Mouse (Mus musculus) cerebellum, adult 11 months (tissue): Measurements from ENCODE around the gene Arih2.
"Not testable (repeated sequence)": the region's sequence is repeated elsewhere in the genome, so short reads cannot be mapped to it uniquely, and the experiment has no call there.

Source experiments
- DNase-seq: peaks from one replicate; pipeline ENCODE4 v3.0.0; 2022

Gene Arih2

DNA sequence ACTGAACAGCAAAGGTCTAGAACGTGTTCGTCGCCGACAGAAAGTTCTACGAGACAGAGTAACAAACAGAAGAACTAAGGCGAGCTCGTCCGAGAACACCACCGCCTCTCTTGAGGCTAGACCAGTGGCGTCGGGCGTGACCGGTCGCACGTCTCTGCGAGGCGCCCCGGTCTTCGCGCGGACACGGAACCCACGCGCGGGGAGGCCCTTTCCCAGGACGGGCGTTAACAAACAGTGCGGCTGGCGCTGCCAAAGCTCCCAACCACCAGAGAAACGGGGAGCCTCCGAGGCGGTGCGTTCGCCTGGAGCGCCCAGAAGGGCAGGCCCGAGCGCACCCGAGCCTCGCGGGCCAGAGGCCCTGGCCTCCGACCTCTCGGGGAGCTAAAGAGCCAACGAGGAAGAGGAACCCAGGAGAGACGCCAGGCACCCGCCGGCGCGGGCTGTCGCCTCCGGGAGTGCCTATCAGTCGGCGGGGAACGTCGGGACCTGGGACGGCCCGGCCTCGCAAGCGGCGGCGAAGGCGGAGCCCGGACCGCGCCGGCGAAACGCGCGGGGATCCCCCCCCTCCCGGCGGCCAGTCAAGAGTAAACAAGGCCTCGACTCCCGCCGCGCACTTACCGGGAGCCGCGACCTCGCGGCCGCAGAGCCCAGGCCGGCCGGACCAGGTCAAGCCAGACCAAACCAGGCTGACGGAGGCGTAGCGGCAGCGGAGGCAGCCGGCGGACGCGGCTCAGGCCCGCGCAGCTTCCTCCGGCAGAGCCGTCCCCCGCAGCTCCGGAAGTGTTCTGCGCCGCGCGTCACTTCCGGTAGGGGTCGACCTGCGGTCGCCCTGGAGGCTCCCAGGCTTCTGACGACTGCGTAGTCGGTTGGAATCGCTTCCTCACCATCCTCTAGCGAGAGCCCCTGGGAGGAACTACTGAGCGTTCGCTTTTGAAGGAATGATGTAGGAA lies at the start of gene Arih2:
Arih2 (minus strand) TSS at position 776 of the 950 bp plus-strand sequence.
- peak; percentile 87 for DNase-seq

DNA sequence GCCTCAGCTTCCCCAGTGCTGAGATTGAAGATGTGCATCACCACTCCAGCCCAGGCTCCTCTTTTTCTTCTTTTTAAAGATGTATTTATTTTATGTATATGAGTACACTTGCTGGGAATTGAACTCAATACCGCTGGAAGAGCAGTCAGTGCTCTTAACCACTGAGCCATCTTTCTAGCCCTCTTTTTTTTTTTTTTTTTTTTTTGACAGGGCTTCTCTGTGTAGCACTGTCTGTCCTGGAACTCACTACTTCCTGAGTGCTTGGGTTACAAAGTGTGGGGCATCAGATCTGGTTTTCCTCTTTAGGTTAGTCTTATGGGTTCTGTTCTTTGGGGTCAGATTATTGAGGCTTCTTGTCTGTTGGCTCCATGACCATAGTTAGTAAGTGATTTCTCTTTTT lies 45.3 kb upstream of the Arih2 start:
- DNase-seq = no peak

DNA sequence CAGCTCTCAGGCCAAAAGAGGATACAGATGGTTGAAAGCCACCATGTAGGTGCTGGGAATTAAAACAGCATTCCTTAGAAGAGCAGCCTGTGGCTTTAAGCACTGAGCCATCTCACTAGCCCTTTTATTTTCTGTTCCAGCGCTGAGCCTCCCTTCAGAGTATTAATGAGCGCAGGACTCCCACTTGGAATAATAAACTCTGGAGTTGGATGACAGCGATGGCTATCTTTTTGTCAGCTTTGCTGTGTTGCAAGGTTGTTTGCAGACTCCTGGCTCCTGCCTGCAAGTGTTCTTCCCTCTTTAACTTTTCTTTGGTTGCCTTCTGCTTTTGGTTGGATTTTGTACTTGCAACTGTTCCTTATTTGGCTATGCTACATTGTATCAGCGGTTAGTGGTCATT lies 44.8 kb upstream of the Arih2 start:
- DNase-seq = no peak

DNA sequence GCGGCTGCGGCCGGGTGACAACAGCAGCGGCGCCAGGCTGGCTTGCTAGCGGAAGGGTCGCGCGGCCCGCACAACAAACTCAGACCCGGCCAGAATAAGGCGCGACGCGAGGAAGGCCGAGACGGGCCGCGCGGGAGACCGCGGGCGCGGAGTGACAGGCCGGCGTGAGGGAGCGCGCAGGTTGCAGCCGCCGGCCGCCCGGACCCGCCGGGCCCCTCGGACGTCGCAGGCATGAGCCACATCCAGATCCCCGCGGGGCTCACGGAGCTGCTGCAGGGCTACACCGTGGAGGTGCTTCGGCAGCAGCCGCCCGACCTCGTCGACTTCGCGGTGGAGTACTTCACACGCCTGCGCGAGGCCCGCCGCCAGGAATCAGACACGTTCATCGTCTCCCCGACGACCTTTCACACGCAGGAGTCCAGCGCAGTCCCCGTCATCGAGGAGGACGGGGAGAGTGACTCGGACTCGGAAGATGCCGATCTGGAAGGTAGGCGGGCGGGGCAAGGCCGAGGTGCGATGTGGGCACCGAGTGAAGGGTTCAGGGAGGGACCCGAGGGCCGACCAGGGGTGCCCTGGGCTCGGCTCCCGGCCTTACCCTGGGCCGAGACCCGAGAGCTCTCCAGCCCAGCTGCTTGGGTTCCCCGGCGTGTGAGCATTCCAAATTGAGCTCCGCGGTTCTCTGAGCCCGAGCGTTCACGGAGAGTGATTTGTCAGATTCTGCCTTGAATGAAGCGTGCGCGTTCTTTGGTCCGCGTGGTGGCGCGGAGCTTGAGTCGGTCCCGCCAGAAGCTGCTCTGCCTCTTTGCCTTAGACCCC lies 43.2 kb upstream of the Arih2 start:
- DNase-seq = peak; percentile 40

DNA sequence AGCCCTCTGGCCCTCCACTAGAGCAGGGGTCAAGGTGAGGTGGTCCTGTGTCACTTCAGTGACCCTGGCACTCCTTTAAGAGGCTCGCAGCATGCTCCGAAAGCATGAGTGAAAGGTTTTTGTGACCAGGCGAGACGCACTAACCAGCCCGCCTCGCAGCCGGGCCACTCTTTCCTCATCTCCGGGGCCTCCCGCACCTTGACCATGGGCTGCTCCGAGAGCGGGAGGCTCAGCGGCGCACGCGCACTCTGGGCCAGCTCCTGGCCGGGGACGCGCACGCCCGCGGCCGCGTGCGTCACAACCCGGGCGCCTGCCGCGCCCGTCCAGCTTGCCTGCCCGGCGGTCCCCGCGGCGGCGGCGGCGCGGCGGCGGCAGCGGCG lies 42.6 kb upstream of the Arih2 start:
- peak; percentile 91 for DNase-seq

DNA sequence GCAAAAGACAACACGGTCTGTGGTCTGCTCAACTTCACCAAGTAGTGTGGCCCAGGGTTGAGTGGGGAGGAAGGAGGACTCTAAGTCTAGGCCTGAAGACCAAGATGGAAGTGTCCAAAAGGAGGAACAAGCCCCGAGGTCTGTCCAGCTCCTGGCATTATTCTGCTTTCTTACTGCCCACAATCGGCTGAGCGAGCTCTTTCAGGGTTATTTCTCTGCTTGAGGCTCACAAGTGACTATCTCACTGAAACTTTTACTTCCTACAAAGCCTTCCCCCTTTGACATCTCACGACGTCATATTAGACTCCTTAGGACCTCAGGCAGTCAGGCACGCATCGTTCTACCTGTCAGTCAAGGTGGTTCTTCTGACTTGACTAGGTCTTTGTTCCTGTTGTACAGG lies 42.2 kb upstream of the Arih2 start:
- no peak for DNase-seq

DNA sequence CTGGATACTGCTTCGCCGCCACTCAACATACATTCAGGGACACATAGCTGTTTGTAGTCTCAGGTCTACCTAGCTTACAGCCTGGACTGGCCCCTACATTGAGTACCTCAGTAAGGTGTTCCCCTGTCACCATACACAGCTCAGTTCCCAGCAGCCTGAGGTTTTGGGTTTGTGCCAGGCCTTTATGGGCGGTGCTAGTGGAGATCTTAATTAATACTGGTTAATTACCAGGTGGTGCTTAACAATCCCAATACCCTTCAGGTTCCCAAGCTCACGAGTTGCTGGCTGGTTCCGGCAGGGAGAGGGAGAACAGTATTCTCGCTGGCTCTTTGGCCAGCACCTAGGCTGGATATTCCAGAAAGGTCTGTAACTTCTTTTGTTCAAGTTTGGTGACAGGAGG lies 41.7 kb upstream of the Arih2 start:
- peak; percentile 23 for DNase-seq

DNA sequence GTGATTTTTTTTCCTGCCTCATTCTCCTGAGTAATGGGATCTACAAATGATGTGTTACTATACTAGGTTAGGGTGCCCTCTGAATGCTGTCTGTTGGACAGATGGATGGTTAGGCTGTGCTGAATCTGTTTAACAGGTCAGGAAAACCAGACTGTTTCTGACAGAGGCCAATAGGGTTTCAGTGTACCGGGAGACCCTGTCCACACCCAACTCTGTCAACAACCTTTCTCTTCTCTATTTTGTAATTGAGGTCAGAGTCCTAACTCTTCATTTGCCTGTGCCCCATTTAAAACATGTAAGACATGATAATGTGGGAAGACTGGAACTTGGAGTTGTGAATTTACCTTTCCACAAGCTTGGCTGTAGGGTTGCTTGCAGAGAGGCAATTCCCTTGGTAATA lies 40.8 kb upstream of the Arih2 start:
- DNase-seq = no peak

DNA sequence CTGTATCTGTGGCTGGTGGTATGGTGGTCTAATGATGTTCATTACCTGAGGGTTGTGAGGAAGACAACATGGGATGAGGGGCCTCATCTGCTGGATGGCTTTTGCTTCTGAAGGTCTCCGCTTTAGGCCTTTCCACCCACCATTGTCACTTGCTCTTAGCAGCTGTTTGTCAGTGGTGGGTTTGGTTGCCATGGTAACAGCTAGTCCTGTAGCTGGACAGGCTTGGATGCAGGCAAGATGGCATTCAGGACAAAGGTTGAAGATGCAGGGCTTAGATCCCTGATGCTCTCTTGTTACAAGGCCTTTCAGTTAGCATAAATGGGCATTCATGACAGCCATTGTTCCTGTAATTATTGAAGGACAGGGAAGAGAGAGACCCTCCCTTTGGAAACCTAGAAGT lies 39.9 kb upstream of the Arih2 start, which contains the start of gene Prkar2a:
Prkar2a (plus strand) TSS at position 209 of the 400 bp plus-strand sequence.
- no peak for DNase-seq

DNA sequence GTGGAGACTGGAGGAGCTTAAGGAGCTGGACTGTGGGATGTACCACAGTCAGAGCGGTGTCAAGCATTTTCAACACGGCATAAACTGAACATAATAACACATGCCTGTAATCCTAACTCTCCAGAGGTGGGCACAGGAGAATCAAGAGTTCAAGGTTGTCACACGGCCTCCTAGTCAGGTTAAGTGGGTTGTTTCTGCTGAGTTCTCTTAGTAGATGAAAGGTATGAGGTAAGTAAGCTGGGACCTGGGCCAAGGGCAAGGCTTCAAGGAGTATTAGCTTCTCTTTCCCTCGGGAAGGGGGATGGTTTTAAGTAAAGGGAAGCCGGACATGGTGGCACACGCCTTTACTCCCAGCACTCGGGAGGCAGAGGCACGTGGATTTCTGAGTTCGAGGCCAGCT lies 39.3 kb upstream of the Arih2 start:
- no peak for DNase-seq

DNA sequence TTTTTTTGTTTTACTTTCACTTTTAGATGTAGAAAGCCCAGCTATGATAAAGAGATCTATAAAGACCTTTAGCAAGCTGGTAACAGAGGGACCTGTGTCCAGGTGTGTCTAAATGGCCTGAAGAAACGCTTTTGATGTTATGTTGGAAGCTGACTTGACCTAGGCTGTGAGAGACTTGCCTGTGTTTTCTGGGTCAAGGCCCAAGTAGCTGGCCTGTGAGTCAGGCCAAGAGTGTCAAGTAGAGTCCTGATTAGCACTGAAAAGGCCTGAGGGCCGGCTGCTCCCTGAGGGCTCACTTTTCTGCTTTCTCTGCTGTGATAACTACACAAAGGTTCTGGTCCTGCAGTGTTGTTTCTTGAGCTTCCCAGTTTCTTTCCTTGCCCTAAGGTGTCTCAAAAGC lies 38.5 kb upstream of the Arih2 start:
- no peak for DNase-seq

DNA sequence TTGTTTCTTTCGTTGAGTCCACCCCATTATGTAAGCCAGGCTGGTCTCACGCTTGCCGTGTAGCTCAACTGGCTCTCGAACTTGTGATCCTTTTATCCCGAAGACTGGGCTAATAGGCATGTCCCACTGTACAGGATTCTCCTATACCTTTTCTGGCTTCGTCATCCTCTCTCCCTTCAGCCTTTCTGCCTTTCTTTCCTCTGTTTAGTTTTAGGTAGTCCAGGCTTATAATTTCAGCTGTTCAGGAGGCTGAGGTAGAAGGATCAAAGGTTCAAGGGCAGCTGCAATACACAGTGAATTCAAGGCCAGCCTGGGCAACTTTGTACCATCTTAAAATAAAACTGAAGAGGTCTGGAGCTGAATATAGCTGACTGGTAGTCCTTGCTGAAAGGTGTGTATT lies 38.0 kb upstream of the Arih2 start:
- DNase-seq = no peak

DNA sequence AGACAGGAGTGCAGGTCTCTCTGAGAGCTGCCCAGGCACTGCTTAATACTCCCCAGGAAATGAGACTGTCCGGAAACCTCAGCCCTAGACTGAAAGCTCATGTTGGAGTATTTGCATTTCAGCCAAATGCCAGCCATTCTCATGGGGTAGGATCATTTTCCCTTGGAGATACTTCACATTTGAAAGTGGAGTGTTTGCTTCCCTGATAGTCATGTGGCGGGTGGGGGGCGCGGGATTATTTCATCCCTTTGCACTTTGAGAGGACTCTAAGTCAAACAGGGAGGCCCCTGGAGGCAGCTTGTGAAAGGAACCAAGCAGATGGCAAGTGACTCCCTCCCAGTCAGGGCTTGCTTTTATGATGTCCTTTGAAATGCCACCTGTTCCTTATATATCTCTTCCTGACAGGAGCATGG lies 37.3 kb upstream of the Arih2 start:
- no peak for DNase-seq

DNA sequence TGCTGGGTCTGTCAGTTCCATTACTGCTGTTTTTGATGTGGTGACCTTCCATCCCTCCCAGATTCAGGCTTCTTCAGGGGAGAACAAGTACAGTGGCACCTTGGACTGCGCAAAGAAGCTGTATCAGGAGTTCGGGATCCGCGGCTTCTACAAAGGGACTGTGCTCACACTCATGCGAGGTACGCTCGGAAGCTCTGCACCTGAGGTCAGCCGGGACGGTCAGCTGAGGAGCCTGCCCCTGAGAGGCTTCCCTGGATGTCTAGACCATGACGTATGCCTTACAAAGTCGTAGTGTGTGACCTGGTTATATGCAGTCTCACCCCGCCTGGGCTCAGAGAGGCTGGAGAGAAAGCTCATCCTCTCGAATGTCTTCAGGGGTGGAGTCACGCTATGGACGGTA lies 30.8 kb upstream of the Arih2 start:
- DNase-seq = no peak

DNA sequence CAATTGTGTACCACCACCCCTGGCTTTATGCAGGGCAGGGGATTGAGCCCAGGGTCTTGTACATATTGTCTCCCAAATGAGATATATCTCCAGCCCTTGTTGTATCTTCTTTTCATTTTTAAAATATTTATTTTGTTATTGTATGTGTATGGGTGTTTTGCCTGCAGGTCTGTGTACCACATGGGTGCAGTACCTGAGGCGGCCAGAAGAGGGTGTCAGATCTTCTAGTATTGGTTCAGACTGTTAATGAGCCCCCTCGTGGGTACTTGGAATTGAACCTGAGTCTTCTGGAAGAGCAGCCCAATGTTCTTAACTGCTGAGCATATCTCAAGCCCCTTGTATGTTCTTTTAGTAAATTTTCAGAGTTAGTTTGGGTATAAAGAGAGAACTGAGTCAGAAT lies 24.0 kb upstream of the Arih2 start:
- no peak for DNase-seq

DNA sequence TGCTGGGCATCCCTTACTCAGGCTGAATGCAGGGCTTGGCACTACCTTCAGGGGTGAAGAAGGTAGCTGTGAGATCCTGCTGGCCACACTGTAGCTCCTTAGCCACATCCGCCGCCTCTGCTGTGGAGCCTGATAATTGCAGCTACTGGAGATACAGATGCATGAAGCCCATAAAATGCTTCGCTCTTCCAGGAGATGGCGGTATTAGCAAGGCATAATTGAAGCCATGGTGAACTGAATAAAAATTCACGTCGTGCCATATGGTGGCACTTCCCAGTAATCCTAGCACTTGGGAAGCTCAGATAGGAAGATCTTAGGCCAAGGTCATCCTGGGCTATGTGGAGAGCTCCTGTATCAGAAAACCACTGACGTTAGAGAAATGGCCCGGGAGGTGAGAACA lies 20.7 kb upstream of the Arih2 start:
- no peak for DNase-seq

DNA sequence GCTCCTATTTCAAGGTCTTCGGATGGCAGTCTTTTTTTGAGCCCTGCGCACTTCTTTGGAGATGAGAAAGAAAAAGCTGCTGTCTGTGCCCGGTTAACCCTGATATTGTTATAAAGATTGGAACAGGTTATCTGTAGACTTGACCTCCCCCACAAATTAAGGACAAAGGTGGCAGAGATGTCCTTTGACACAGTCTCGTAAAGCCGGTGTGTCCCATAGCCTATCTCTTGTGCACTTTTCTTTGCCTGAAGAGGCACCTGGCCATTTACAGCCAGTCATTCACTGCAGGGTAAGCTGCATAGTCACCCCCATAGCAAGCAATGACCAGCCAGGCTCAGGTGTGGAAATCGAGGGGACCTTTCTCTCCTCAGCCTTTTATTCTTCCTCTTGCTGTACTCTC lies 13.5 kb upstream of the Arih2 start:
- no peak for DNase-seq

DNA sequence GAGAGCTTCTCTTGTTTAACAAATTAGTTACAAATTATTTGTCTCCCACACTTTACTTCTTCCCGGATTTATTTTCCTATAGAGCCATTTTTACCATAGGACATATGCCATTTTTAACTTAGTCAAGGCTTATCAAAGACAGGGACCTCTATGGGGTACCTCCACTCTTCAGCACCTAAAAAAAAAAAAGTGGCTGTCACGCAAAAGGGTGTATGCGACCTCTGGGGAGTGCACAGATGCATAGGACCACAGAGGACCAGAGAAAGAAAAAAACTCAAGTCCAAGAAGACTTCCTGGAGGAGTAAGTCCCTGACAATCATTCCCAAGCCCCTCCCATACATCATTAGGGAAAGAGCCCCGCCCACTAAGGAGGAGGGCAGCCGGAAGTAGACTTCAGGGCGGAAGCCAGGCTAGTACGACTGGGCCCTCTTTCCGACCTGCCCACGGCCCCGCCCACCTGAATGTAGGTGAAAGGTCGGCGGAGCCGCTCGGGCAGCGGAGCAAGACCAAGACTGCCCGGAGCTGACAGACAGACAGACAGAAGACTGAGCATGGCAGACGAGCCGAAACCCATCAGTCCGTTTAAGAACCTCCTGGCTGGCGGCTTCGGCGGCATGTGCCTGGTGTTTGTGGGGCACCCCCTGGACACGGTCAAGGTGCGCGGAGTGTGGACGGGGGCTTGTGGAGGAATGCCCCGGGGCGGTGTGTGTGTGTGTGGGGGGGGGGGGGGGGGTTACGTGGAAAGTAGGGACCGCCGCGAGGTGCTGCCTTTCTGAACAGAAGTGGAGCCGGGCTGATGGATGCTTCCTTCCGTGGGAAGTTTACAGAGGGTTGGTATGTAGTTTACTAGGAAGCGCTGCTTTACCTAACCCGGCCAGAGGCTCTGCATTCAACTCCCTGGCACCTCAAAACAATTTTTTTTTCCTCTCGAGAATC lies 12.8 kb upstream of the Arih2 start, which contains the start of gene Slc25a20:
Slc25a20 (plus strand) TSS at position 412 of the 936 bp plus-strand sequence.
- DNase-seq = peak; percentile 68

DNA sequence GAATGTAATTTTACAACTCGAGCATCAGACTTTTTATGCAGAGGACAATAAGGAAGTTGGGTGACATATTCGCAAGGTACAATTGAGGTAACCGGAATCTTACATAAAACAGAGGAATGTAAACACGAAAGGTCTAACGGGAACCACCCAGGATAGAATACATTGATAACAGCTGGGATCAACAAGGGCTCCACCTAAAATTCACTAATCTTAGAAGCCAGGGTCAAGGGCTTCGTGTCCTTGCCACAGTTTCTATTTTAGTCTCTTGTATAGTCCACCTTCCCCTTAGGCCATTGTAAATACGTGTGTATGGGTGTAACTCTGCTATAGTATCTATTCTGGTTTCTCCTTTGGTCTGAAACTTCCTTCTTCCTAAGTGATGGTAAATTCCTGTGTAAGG lies 6.7 kb upstream of the Arih2 start:
- not testable (repeated sequence) for DNase-seq

DNA sequence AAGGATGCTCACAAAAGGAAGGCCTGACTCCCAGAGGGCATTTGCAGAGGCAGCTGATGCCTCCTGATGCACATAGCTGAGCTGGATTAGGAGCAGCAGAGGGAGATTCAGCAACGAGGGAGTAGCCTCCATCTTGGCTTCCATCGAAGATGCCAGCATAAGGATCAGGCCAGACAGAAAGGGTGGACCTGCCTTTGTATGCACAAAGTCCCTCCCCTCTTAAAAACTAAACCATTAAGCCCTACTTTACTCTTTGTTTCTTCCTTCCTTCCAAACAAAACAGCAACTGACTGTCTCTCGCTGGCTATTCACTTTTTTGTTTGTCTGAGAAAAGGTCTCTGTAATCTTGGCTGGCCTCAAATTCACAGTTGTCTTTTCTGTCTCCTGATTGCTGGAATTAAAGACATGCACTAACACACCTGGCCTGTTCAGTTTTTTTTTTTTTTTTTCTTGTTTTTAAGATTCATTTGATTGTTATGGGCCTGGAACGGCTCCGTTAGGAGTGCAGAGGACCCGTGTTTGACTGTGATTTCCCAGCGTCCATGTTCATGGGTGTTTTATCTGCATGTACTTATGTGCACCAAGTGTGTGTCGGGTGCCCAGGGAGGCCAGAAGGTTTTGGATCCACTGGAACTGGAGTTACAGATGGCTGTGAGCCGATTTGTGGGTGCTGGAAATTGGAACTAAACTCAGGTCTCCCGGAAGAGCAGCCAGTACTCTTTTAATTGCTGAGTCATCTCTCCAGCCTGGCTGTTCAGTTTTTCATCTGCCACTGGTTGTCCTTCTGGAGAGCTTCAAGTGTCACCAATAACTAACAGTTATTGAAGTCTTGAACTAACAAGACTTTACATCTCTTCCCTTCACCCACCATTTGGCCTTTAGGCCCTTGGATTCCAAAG lies 5.6 kb upstream of the Arih2 start:
- no peak for DNase-seq
